Mouse (Mus musculus): ENCODE data around the gene Wbp4.
"Not testable (repeated sequence)": the region's sequence is repeated elsewhere in the genome, so short reads cannot be mapped to it uniquely, and the experiment has no call there.

- TF ChIP-seq CTCF (IDR thresholded peaks at IDR 0.05; ENCODE audit: borderline replicate concordance, insufficient read depth, low read depth, low read length); POLR2A (IDR thresholded peaks at IDR 0.05; ENCODE audit: borderline replicate concordance, insufficient read depth, low read length): not testable (repeated sequence)
These were observed 29.4 kb downstream of the Wbp4 start, which contains the start of gene Kbtbd6 for GRCm38 (mm10) chr14:79451681-79452590.
